Mouse (Mus musculus) myocyte (in vitro differentiated cells): ENCODE results near the gene Hoxd8.

Experiments
- MAX ChIP-seq: IDR thresholded peaks from one replicate; pipeline ENCODE4 v1.6.1; 2011; ENCODE audit warnings: low read depth, mild to moderate bottlenecking, control low read depth
- MYOD1 ChIP-seq, 3 experiments: IDR thresholded peaks; one replicate each; pipeline ENCODE4 v1.6.1; 2011; ENCODE audit warnings: control low read depth in 2 of 3, low read depth in 2 of 3, mild to moderate bottlenecking in 2 of 3, moderate library complexity in 1 of 3; ENCODE audit not compliant: insufficient read length in 2 of 3, control insufficient read depth in 1 of 3
- POLR2A ChIP-seq: IDR thresholded peaks from one replicate; pipeline ENCODE4 v1.6.1; 2011; ENCODE audit warnings: low read depth, mild to moderate bottlenecking, control low read depth, moderate library complexity; ENCODE audit not compliant: insufficient read length
- POLR2AphosphoS2 ChIP-seq: IDR thresholded peaks from one replicate; pipeline ENCODE4 v1.6.1; 2011; ENCODE audit warnings: low read depth, control low read depth; ENCODE audit not compliant: insufficient read length
- TCF12 ChIP-seq: IDR thresholded peaks from one replicate; pipeline ENCODE4 v1.6.1; 2011; ENCODE audit warnings: mild to moderate bottlenecking, control low read depth; ENCODE audit not compliant: poor library complexity, insufficient read depth, severe bottlenecking
- TCF3 ChIP-seq: IDR thresholded peaks from one replicate; pipeline ENCODE4 v1.6.1; 2011; ENCODE audit warnings: low read depth, control low read depth; ENCODE audit not compliant: insufficient read length

DNA sequence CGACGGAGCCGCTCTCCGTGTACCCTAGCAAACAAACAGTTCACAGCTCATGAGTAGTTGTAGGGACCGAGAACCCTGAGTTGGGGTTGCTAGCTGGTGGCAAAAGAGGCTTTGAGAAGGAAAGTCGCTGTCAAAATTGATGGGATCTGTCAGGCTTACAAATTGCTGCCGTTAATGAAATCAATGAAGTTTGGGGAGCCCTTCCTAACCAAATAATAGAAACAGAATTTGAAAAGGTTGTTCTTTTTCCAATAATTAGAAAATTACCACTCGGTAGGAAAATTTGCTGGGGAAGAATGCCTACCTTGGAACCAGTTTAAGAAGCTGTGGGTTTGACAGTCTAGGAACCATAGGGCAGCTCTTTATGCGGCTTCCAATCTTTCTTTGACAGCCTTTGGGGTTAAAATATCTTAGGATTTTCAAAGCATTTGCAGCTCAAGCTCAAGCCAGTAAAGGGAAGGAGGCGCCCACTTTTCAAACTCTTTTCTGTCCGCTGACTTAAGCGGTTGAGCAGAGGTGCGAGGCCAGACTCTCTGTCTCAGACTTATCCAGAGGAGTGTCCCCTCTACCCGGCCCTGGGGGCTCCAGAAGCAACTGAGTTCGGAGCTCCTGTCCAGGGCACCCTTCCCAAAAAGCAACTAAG is 46.3 kb upstream of the Hoxd8 start:
- no peak for TF ChIP-seq POLR2A
- TF ChIP-seq TCF3: no peak
- TF ChIP-seq POLR2AphosphoS2: no peak
- no peak for TF ChIP-seq TCF12
- TF ChIP-seq MAX: no peak
- no peak for TF ChIP-seq MYOD1 (IDR thresholded peaks at IDR 0.05; ENCODE audit: control insufficient read depth in 1 of 3, insufficient read length in 2 of 3, low read depth in 2 of 3)
